Mouse (Mus musculus) ES-Bruce4 (cell line): ENCODE data around the gene Svop.

Source experiments
- CTCF ChIP-seq: IDR thresholded peaks from one replicate; pipeline ENCODE4 v1.8.1; 2011; ENCODE audit warnings: low read depth, low read length
- POLR2A ChIP-seq: IDR thresholded peaks from one replicate; pipeline ENCODE4 v1.8.1; 2011; ENCODE audit warnings: low read length; ENCODE audit not compliant: insufficient read depth

DNA sequence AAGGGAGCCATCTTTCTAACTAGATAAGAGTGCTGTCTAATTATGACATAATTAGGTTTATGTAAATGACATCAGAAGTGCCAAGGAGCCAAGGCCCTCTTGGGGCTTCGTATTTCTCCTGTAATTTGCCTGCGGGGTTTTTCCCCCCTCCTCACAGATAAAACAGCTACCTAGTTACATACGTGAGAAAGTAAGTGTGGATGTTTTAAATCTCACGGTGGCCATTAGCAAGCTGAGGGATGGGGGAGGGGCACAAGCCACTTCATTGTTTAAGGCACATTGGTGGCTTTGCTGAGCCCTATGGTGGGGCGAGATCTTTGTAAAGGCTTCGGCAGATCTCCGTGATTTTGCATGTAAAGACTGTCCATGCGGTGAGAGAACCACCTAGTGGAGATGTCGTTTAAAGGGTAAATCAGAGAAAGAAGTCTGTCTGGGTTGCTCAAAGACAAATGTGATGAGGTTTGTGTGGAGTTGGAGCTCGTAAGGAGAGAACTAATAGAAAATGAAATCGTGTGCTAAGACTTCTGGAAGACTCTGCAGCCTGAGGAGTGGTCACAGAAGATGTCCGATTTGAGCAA, 42.5 kb downstream of the Svop start:
- TF ChIP-seq CTCF (no peak), POLR2A (no peak)
